Mouse (Mus musculus) bone marrow macrophage, adult 2 months (primary cell): ENCODE data around the gene Grm4.

ENCODE experiments used
- CTCF ChIP-seq: IDR thresholded peaks from 2 replicates; pipeline ENCODE4 v1.5.1; 2012; ENCODE audit warnings: low read depth, mild to moderate bottlenecking, low read length, moderate library complexity
- POLR2A ChIP-seq: IDR thresholded peaks from 2 replicates; pipeline ENCODE4 v1.6.1; 2012; ENCODE audit warnings: mild to moderate bottlenecking, low read depth, low read length, borderline replicate concordance

DNA sequence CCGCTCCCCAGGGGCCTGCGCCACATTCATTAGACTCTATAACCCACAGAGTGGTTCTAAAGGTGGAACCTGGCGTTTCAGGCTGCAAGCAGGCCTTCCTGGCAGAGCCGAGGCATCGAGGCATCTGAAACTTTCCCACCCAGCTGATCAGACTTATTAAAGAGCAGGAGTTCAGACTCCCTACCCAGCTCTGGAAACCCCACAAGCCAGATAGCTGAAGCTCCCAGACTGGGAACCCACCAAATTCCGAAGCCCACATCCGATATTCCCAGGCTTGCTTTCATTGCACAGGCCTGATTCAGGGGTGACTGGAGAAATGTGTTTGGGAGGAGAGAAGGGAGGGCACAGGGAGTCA, 13.6 kb downstream of the Grm4 start:
- no peak for TF ChIP-seq POLR2A
- no peak for TF ChIP-seq CTCF
